Mouse (Mus musculus): ENCODE measurements at regions not wholly inside any gene's neighbourhood (a gene's known extent, or its start where the extent isn't known, plus 50 kb on each side); places are given as distances from the start of the nearest gene placed in this dataset.

DNA sequence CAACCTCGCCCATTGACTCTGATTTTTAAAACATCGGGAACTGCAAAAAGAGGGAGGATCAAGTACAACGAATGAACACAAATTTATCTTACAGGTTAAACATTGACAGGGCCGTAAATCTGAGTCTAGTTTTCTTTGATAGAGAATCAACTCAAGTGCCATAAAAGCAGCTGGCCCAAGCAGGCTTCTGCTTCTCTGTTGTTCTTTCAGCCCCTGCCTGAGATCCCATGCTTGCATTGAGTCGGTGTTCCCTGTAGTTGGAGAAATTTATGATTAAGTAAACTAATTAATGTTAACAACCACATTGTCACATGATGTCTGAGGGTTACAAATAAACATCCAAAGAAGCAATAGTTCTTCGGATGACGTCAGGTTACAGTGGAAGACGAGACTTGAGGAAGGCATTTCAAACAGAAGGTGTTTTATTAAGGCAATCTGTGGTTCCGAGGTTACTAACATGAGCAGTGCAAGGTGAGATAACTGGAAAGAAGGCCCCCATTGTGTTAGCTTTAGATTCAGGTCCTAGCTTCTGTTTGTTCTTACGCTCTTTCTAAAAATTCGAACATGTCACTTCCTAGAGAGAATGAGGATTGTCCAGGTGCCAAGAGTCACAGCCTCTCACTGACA, 233.9 kb upstream of the Pde3a start:
- intact Hi-C loops (cut with DNase I), result no loop called here

DNA sequence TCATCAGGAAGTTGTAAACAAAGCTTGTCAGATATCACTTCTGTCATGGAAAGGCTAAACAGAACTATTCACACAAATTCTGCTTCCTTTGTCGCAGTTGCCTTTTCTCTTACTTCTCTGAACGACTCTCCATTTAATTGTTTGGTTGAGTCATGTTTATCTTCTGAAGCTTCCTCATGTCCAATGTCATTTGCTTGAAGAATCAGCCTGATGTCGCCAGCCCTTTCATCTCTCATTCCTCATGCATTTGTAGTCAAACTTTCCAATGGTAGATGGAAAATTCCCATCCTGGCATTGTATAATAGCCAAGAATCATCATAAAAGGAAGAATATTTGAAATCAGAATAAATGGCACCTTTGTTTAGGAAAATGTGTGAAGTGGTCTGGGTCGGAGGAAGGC, 225.6 kb upstream of the Pde3a start:
- intact Hi-C loops (cut with DNase I), result no loop called here

DNA sequence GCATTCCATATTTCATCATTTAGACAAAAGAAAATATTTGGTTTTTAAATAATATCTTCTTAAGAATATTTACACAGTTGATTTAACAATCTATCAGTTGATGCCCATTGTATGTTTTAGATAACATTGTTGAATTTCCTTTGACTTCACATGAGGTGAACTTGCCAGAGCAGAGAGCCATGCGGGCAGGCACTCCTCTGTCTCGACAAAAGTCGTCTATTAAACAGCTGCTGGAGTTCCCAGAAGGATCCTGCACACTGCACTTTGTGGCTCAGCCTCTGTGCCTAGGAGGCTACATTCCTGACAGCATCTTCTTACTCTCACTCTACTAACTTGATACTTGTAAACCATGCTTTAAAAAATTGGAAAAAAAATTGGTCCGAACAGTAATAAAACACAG, 221.7 kb upstream of the Pde3a start:
- intact Hi-C loops (cut with DNase I), result no loop called here

DNA sequence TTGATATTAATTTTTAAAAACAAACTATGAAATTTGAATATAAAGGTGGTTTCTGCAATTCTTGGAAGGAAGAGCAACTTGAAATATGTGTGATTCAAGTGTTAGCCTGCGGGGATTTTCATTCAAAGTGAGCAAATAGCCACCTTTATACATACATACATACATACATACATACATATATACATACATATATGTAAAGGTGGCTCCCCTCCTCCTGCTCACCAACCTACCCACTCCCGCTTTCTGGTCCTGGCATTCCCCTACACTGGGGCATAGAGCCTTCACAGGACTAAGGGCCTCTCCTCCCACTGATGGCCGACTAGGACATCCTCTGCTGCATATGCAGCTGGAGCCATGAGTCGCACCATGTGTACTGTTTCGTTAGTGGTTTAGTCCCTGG, 221.3 kb upstream of the Pde3a start:
- intact Hi-C loops (cut with DNase I), result no loop called here

DNA sequence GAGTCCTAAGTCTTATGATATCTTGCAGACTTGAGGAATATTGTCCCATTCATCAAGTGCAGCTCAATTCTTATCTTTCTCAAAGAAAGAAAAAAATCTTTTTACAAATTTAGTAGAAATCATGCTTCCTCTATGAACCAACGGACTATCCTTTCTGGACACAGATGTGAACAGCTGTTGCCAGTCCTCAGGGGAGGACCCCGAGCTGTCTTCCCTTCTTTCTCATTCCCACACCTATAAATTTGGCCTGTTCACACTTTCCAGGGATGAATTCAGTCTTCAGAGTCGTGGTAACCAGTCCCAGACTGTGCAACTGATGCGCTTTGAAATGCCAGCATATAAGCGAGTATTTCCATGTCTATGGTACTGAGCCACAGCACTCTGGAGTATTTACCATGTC, 214.2 kb upstream of the Pde3a start:
- intact Hi-C loops (cut with DNase I), result no loop called here

DNA sequence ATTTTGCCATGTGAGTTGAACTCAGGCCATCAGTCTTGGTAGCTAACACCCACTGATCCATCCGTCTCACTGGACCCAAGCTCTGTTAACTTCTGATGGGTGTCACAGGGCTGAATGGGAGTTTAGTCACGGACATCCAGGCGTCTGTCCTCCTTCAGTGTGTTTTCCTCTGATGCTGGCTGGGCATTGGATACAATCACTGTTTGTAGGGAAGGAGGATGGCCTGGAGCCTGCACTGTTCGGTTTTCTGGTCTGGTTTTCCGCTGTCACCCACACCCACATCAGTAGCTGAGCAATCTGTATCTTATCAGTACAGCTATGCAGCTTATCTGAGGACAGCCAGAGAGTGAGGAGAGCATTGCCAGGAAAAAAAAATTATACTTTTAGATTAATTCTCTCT, 207.7 kb upstream of the Pde3a start:
- intact Hi-C loops (cut with DNase I), result no loop called here

DNA sequence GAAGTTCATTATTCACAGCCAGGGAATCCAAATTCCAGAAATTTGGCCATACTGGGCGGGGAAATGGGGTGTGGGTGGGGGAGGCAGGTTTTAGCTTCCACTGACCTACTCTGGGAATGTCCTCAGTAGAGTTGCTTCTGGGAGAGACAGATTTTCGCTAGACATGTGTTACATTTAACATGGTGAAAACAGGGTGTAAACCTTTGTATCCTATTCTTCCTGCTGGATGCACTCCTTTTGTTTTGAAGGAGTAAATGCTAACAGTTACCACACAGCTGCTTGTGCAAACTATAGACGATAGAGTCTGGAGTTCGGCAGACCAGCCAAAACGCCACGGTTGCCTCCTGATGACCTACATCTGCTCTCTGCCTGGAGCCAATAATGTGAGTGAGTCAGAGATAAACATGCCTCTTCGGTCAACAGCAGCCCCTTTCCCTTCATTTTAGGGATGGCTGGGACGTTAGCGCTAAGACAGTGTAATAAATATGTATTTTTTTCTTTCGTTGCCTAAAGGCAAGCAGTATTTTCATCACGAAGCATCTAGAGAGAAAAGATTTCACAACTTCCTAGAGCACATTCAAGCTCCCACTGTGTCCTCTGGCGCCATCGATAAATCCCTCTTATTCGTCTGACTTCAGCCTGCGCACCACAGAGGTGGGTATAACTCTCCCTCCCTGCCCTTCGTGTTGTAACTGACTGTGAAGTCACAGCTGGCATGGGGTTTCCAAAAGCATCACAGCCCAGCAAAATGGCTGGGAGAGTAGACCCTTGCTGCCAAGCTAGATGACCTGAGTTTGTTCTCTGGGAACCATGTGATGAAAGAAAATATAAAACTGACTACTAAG, 207.1 kb upstream of the Pde3a start:
- intact Hi-C loops (cut with DNase I), result no loop called here

DNA sequence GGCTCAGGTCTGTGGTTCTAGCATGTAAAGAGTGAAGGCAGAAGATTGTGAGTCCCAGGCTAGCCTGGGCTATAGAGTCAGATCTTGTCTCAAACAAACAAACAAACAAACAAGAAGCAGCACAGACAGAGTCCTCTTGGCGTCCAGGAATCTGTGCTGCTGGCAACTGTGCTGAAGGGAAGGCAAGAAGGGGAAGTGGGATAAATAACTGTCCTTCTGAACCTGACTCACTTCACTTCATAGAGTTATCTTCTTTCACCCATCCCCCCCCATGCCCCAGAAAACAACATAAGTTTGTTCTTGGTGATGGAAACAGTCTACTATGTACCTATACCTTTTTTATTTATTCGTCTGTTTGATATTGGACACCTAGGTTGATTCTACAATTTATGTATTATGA, 200.8 kb upstream of the Pde3a start:
- intact Hi-C loops (cut with DNase I), result no loop called here

DNA sequence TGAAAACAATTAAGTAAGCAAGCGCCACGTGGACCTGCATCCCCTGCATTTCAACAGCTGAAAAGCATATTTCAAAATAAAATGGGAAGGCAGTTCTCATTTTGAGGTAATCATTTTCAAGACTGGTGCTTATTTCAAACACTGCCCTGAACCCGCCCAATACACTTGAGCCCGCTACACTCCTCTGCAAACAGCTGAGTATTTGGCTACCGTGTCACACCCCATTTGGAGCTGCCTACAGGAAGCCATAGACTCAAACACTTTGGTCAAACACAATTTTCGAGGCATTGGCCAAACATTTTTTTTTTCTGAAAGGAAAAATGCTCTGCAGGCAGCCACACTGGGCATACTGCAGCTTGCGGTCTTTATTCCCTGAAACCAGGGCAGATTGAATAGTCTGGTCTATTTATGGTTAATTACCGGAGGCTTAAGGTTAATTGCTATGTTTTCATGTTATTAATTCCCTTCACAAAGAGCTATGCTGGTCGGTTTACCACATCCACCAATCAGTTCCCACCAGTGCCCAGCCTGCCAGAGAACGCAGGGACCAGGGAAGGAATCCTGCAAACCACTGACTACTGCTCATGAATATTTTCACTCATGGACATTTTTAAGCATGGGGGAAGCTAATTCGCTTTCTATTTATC, 198.9 kb upstream of the Pde3a start:
- intact Hi-C loops (cut with DNase I), result no loop called here

DNA sequence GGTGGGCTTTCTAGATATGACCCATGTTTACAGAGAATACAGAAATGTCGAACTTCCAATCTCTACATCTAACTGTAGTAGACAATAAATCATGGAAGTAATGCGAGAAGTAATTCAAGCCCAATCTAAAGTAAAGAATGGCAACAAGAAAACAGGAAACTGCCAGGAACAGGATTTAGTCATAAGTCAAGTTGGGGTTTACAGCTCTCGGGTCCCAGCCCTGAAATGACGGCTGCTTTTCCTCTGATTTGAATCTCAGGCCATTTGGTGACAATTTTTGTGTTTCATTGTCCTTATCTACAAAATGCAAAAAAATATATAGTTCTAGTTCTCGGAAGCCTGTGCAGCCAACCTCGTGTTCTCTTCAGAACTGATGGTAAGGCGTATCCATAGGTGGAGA, 195.0 kb upstream of the Pde3a start:
- intact Hi-C loops (cut with DNase I), result no loop called here

DNA sequence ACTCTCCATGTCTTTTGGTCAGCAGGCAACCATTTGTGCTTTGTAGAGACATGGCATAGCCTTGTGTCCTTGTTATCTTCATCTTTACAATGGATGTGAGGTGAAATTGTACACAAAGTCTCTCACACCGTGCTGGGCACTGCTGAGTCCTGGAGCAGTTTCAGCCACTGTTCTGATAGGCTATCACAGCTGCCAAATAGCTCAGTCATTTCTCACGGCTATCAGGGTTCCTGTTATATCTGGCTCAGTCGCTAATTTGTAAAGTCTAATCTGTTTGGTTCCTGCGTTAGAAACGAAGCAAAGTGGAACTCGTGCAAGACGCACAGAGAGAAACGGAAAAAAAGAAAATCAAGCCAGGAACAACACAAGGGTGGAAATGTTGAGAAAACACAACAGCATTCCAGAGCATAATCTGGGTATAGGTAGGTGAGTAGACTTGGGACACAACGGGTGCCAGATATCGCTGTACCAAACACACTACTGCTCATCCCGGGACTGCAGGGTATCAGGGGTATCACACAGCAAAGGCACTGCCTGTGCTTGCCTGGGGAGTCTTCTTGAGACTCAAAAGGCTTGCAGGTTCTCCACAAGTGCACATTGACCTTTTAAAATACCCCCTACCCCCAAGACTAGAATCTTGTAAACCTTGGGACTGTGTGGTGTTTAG, 189.7 kb upstream of the Pde3a start:
- intact Hi-C loops (cut with DNase I), result no loop called here

DNA sequence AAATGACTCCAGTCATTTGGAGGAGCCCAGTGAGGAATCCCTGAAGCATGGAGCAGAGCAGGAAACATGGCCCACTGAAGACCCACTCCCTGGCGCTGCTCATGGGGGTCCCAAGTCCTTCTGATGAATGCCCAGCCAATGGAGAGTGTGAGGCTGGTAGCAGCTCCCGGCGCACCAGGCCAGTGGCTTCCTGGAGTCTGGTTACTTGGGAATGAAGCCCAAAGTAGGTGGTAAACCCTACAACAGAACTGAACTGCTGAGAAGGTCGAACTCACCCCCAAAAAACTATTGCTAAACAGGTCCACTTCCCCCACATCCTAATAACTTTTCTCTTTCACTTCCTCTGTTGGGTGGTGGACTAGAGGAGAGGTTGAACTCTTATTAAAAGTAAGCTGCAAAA, 183.3 kb upstream of the Pde3a start:
- intact Hi-C loops (cut with DNase I), result no loop called here

DNA sequence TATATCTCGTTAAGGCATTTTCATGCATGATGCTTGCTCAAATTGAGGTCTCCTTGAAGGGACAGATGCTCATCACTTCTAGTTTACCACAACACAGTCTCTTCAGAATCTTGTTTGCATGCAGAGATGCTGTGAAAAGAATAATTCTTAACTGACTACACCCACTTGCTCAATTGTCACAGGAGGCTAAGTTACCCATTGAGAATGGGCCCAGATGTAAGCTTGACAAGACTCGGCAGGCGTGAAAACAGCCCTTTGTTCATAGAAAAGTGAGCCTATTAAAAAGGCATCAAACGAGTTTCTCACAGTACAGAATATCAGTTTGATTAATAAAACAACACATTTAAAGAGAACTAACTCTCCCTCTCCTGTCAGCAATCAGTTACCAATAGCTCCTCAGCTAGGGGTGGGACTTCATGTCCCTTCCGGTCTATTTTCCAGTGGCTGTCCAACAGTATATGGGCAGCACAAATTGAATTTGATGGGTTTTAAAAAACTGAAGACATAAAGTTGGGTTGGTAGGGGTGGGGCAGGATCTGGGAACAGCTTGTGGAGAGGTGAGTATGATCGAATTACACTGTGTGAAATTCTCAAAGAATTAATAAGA, 180.1 kb upstream of the Pde3a start:
- intact Hi-C loops (cut with DNase I), result no loop called here

DNA sequence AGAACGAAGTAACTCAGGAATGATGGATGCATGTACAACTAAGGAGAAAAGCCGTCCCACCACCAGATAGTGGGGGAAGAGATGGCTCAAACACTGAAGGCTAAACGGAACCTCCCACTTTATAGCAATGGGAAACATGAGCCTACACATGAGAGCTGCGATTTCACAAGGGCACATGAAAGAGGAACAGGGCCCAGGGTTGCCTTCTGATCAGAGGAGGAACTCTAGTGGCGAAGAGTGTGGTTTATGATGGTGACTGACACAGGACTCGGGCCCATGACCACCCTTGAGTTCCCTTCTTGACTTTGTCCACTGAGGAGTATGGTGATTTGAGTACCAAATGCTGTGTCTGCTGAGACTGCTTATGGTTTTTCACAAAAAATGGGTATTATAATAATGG, 179.2 kb upstream of the Pde3a start:
- intact Hi-C loops (cut with DNase I), result no loop called here

DNA sequence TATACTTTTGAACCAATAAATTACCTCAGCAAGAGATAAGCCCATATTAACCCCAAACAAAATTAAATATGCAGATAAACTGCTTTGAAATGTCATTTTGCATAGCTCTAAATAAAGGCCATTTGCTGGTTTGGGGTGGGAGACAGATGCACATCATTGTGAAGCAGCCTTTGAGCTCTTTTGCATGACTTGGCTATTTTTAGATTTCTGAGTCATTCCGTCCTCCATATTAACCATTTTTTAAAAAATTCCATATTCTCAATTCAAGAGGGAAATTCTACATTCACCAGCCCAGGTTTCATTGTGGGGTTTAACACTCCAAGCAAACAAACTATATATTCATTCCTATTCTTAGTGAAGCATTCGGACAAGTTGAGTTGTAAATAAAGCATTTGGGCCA, 177.6 kb upstream of the Pde3a start:
- intact Hi-C loops (cut with DNase I), result no loop called here

DNA sequence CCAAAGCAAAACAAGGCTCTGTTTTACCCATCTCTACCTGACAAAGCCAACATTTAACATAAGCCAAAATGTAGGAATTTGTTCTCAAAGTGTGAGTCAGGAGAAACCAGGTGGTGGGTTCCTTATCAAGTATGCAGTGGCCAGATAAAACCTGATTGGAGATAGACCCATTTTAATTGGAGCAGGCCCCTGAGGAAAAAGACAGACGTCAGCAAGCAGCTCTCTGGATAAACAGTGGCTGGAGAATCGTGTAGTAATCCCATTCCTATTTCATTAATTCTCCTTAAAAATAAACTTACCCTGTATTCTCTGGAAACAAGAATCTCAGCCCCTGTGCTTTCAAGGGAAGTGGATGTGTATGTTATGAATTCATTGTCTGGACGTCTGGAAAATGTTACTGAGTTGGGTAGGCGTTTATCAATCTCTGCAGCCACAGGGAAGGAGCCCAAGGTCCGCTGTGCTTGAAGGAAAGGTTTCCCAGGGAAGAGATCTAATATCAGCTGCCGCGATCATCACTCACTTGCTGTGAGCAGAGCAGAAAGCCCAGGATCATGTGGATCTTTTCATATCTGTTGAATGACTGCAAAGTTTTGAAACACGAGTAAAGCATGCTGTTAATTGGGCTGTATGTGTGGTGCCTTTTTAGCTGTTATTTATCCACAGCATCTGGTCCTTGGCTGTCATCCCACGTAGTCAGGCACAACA, 157.8 kb upstream of the Pde3a start:
- intact Hi-C loops (cut with DNase I), result no loop called here

DNA sequence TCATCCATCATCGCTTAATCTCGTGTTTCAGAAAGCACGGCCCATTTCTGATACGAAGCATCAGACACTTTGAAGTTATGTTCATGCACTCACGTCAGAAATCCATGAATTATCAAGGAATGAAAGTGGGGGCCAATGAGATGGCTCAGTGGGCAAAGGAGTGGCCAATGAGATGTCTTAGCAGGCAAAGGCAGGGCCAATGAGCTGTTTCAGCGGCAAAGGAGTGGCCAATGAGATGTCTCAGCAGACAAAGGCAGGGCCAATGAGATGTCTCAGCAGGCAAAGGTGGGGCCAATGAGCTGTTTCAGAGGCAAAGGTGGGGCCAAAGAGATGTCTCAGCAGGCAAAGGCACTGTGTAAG, 157.3 kb upstream of the Pde3a start:
- intact Hi-C loops (cut with DNase I), result no loop called here

DNA sequence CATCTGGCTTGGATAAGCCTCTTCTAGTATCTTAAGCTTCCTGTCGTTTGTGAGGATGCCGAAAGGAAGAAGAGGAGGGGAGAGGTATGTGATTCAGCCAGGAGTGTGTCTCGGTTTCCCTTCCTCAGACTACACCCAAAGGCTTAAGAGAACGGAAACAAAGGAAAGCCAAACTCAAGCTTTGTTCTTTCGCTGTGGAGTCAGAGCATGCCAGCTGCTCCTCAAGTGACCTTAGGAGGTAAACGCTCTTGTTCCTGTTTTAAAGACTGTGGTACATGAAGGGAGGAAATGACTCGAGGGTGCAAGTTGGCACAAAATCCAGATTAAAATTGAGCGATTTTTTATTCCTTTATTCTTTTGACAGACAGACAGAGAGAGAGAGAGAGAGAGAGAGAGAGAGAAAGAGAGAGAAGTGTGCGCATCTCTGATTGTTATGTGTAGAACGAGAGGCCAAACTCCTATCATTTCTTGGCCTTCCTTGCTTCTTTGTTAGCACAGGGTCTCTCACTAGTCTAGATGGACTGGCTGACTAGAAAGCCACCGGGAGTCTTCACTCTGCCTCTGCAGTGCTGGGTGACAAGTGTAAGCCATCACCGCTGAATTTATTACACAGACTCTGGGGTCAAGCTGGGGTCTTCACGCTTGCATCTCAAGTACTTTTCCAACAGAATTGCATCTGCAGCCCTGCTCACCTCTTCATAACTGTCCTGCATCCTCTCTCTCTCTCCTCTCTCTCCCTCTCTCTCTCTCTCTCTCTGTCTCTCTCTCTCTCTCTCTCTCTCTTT, 151.5 kb upstream of the Pde3a start:
- intact Hi-C loops (cut with DNase I), result no loop called here

DNA sequence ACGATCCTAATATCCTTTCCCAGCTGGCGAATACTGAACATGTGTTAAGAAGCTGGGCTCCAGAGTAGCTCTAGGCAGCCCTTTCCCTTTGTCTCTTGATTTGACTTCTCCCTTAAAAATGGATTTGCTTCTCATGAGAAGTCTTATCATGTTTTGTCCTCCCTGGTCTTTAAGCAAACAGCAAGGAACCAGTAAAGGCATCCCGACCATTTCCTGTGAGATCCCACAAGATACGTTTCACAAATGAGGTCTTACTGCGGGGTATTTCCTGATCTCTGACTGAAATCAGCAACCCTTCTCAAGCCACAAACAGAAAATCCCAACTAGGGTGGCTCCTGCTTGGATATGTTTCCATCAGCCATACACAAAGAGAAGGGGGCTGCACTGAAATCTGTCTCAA, 130.8 kb upstream of the Pde3a start:
- intact Hi-C loops (cut with DNase I), result no loop called here

DNA sequence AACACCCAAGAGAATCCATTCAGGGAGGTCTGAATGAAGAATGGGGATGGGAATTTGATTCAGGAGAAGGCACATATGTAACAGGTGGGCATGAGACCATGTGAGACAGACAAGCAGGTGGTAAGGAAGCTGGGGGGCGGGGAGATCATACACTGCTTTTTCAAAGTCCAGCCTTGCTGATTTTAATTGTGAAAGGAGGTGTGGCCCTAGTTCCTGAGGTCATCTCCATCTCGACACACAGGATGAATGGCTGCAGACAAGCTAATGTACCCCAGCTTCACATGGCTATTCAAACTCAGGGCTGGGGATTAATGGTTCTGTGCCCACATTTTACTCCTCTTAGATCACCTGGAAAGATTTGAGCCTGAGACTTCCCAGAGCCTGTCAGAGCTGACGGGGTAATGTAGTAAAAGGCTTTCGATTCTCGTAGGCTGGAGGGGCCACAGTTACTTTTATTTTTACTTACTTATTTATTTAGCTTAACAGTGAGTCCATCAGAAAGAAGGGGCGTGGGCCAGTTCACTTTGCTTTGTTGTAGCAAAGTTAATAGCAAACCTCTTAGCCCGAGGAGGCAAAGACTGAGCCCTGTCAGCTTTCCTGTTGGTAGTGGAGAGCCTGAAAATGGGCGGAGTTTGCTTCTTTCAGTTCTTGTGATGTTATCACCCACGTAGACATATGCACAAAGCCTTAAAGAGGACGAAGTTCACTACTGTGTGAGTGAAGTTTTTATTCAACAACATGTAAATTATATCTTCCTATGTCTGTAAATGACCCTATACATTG, 122.3 kb upstream of the Pde3a start:
- intact Hi-C loops (cut with DNase I), result no loop called here
